Mouse (Mus musculus): ENCODE data around the gene Ccdc184. TPM values are rescaled to one million over a fixed set of nuclear protein-coding genes. Genes with fewer than 3 reads are reported as not detected.

Gene Ccdc184
- total and polyA plus RNA-seq, 3 experiments, result 0.52 TPM; not detected in 2

- TF ChIP-seq UBTF (IDR thresholded peaks at IDR 0.05; ENCODE audit: borderline replicate concordance, insufficient read depth, low read depth, low read length) (no peak), GATA1 (IDR thresholded peaks at IDR 0.05; ENCODE audit: low read depth, low read length) (no peak), MAX (IDR thresholded peaks at IDR 0.05; ENCODE audit: low read length) (no peak), RCOR1 (IDR thresholded peaks at IDR 0.05; ENCODE audit: low read depth, low read length) (no peak), MYB (IDR thresholded peaks at IDR 0.05; ENCODE audit: low read depth, low read length) (no peak), TCF12 (IDR thresholded peaks at IDR 0.05; ENCODE audit: low read depth, low read length) (no peak), BHLHE40 (IDR thresholded peaks at IDR 0.05; ENCODE audit: borderline replicate concordance, low read depth, low read length) (no peak), MAFK (IDR thresholded peaks at IDR 0.05; ENCODE audit: borderline replicate concordance, low read depth, low read length) (no peak), JUND (IDR thresholded peaks at IDR 0.05; ENCODE audit: low read depth, low read length) (no peak), EP300 (IDR thresholded peaks at IDR 0.05; ENCODE audit: low read depth in 1 of 2, low read length in 2 of 2) (no peak), CTCF (IDR thresholded peaks at IDR 0.05 in 2 of 3, conservative IDR thresholded peaks at IDR 0.05 in 1 of 3; ENCODE audit: control insufficient read depth in 1 of 3, insufficient read depth in 1 of 3, low read depth in 2 of 3, low read length in 3 of 3, poor library complexity in 1 of 3, severe bottlenecking in 1 of 3) (peak; percentile 71 to 88 (median 78)), POLR2AphosphoS2 (IDR thresholded peaks at IDR 0.05; ENCODE audit: low read length) (no peak), ETS1 (IDR thresholded peaks at IDR 0.05; ENCODE audit: low read depth, low read length) (no peak), E2F4 (IDR thresholded peaks at IDR 0.05; ENCODE audit: borderline replicate concordance, low read depth, low read length) (no peak), RAD21 (IDR thresholded peaks at IDR 0.05; ENCODE audit: low read depth, low read length) (peak; percentile 94), ZC3H11A (IDR thresholded peaks at IDR 0.05; ENCODE audit: low read depth, low read length) (peak; percentile 94), SIN3A (IDR thresholded peaks at IDR 0.05; ENCODE audit: low read length) (peak; percentile 67), ZNF384 (IDR thresholded peaks at IDR 0.05; ENCODE audit: low read depth, low read length) (peak; percentile 69), CHD2 (IDR thresholded peaks at IDR 0.05; ENCODE audit: low read length) (no peak), USF2 (IDR thresholded peaks at IDR 0.05; ENCODE audit: borderline replicate concordance in 1 of 2, insufficient read depth in 1 of 2, low read depth in 1 of 2, low read length in 2 of 2) (no peak), SMC3 (IDR thresholded peaks at IDR 0.05; ENCODE audit: low read depth, low read length) (peak; percentile 89), GABPA (IDR thresholded peaks at IDR 0.05; ENCODE audit: low read depth, low read length) (no peak), POLR2AphosphoS5 (IDR thresholded peaks at IDR 0.05; ENCODE audit: borderline replicate concordance, low read depth, low read length) (no peak), ELF1 (IDR thresholded peaks at IDR 0.05; ENCODE audit: low read depth, low read length) (no peak), MYC (IDR thresholded peaks at IDR 0.05; ENCODE audit: low read depth, low read length) (0 out of 2 replicates have a peak, but pooled peaks have one; percentile 25), MAZ (IDR thresholded peaks at IDR 0.05; ENCODE audit: low read depth, low read length) (0 out of 2 replicates have a peak, but pooled peaks have one; percentile 47), USF1 (IDR thresholded peaks at IDR 0.05; ENCODE audit: low read depth, low read length) (no peak)
- no peaks in the 10 kb centered on the region for H3K9me3 ChIP-seq (replicated peaks; ENCODE audit: insufficient read depth, low read length)
- no peak overlapping the region for H3K27ac ChIP-seq (ENCODE audit: control insufficient read depth, low read depth, low read length)
- H3K4me1 ChIP-seq (ENCODE audit: control insufficient read depth in 1 of 2, insufficient read depth in 2 of 2, low read length in 2 of 2), result 0 out of 4 replicates have a peak, but pooled peaks cover 0 to 2% of the 10 kb centered on the region in 2 experiments
- DNase-seq (ENCODE audit: low read depth, low spot score), result peak; percentile 86
- H3K27me3 ChIP-seq (ENCODE audit: control insufficient read depth in 1 of 2, insufficient read depth in 2 of 2, low read length in 2 of 2), result peaks cover 1 to 2% of the 10 kb centered on the region in 2 experiments; a peak in 2 of 4 replicates
- no peaks in the 10 kb centered on the region for H3K79me2 ChIP-seq (ENCODE audit: control insufficient read depth, insufficient read depth, low read length, poor library complexity)
- peaks cover 0 to 2% of the 10 kb centered on the region in 2 experiments; a peak in 1 of 4 replicates for H3K36me3 ChIP-seq (ENCODE audit: control insufficient read depth in 1 of 2, insufficient read depth in 2 of 2, low read length in 2 of 2)
- no peak overlapping the region for H3K4me3 ChIP-seq (ENCODE audit: control insufficient read depth in 1 of 2, insufficient read depth in 1 of 2, low read depth in 2 of 2, low read length in 2 of 2)
- H3K9ac ChIP-seq (ENCODE audit: control insufficient read depth, low read depth, low read length, poor library complexity, severe bottlenecking), result no peak overlapping the region
Measured at GRCm38 (mm10) chr15:98153625-98154024, 13.3 kb upstream of the Ccdc184 start.

All from MEL (cell line).